24 mouse cellular contexts compared by ENCODE assay signal in genomic region chr16:24318723-24319437, GRCm38 (mm10).
"Had no signal": no experiment of that assay in that cellular context is flagged by ENCODE, and none has a peak within 500 bp of the region (broad histone marks: within the 10 kb centered on the region; RNA-seq: fewer than 3 reads in every experiment).

No protein-coding gene starts in this region.

- ATAC-seq: hindbrain, postnatal 0 days; intestine, embryonic 16.5 days; liver, embryonic 12.5 days had no signal

- H3K27ac ChIP-seq: heart, embryonic 13.5 days; heart, embryonic 15.5 days; hindbrain, embryonic 13.5 days; hindbrain, embryonic 15.5 days; hindbrain, postnatal 0 days; kidney, embryonic 15.5 days; kidney, postnatal 0 days; left cerebral cortex, adult 2 months; limb, embryonic 13.5 days; limb, embryonic 15.5 days; liver, embryonic 12.5 days had no signal

- H3K9me3 ChIP-seq: heart, embryonic 13.5 days; heart, embryonic 15.5 days; hindbrain, embryonic 13.5 days; hindbrain, embryonic 15.5 days; kidney, embryonic 15.5 days; limb, embryonic 13.5 days; limb, embryonic 15.5 days; liver, embryonic 12.5 days had no signal

- H3K4me1 ChIP-seq: heart, embryonic 13.5 days; heart, embryonic 15.5 days; hindbrain, embryonic 13.5 days; hindbrain, embryonic 15.5 days; kidney, embryonic 15.5 days; limb, embryonic 13.5 days; limb, embryonic 15.5 days had no signal

- H3K4me2 ChIP-seq: heart, embryonic 11.5 days; heart, embryonic 13.5 days; heart, embryonic 15.5 days; hindbrain, embryonic 13.5 days; hindbrain, embryonic 15.5 days; kidney, embryonic 15.5 days; limb, embryonic 13.5 days; limb, embryonic 15.5 days; liver, embryonic 12.5 days had no signal

- H3K36me3 ChIP-seq: heart, embryonic 13.5 days; heart, embryonic 15.5 days; hindbrain, embryonic 13.5 days; hindbrain, embryonic 15.5 days; kidney, embryonic 15.5 days; limb, embryonic 13.5 days; limb, embryonic 15.5 days; liver, embryonic 12.5 days had no signal

- H3K9ac ChIP-seq: heart, embryonic 13.5 days; heart, embryonic 15.5 days; hindbrain, embryonic 13.5 days; hindbrain, embryonic 15.5 days; kidney, embryonic 15.5 days; limb, embryonic 13.5 days; limb, embryonic 15.5 days; liver, embryonic 12.5 days had no signal

- DNase-seq: gastrocnemius, postnatal 14 days; gastrocnemius, postnatal 36 days; heart, adult 18-20 months; heart, postnatal 14 days; heart, postnatal 36 days; kidney, adult 11 months; kidney, adult 2 months; kidney, adult 9 months; kidney, postnatal 14 days; kidney, postnatal 36 days; left cerebral cortex, postnatal 4 days had no signal

- H3K4me3 ChIP-seq: heart, embryonic 13.5 days; heart, embryonic 15.5 days; hindbrain, embryonic 13.5 days; hindbrain, embryonic 15.5 days; kidney, embryonic 15.5 days; left cerebral cortex, adult 2 months; limb, embryonic 13.5 days; limb, embryonic 15.5 days; liver, embryonic 12.5 days had no signal

- H3K27me3 ChIP-seq: heart, embryonic 13.5 days; heart, embryonic 15.5 days; hindbrain, embryonic 13.5 days; hindbrain, embryonic 15.5 days; kidney, embryonic 15.5 days; limb, embryonic 13.5 days; limb, embryonic 15.5 days; liver, embryonic 12.5 days had no signal
